Mouse (Mus musculus): ENCODE data around the gene Olfr582. TPM values are rescaled to one million over a fixed set of nuclear protein-coding genes. Genes with fewer than 3 reads are reported as not detected.

Olfr582 gene
- total RNA-seq (2021) = not detected
- long read RNA-seq, experiment 1 = 0 reads
- long read RNA-seq, experiment 2 = 0 reads

DNA sequence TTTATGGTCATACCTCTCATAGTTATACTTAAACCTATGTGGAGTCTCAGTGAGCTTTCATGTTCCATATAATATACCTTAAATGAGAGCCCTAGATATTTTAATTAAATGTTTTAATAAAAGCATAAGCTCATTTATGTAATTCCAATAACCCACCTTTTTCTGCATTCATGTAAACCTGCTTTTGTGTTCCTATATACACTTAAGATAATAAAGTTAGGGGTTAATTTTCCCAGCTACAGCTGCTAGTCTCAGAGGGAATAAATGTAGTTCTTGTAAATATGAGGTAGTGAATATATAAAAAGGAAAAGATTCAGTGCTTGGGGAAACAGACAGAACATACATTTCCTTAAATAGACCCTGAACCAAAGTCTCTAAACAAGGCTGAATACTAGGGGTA lies at the start of gene Olfr582:
Gene Olfr582 (plus strand): TSS at position 301 of the 400 bp plus-strand sequence.
- DNase-seq (ENCODE audit: low spot score in 2 of 2) = no peak

DNA sequence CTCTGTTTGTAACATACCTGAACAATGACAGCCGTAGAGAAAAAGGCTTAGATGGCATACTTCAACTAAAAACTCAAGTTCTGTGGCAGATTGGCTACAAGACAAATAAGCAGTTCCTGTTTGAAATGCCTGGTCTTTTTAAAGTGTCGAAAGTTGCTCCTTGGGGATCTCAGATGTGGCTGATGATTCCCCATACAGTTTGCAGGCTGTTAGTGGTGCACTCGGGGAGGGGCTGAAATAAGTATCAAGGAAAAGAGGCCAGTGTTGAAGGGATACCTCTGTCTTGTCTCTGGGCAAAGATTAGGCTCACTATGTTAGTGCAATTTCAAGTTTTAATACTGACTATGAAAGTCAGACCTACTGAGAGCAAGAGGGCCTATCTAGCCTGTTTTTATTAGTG lies 48.6 kb upstream of the Olfr582 start, which contains the start of gene Olfr578:
Gene Olfr578 (minus strand): TSS at position 101 of the 400 bp plus-strand sequence.
- DNase-seq (ENCODE audit: low spot score in 2 of 2) = no peak

GRCm38 (mm10) chr7:103051000-103051399 lies 13.2 kb downstream of the Olfr582 start, which contains the start of gene Olfr583:
Gene Olfr583 (plus strand): TSS chr7:103051300.
- DNase-seq (ENCODE audit: low spot score in 2 of 2) = no peak

DNA sequence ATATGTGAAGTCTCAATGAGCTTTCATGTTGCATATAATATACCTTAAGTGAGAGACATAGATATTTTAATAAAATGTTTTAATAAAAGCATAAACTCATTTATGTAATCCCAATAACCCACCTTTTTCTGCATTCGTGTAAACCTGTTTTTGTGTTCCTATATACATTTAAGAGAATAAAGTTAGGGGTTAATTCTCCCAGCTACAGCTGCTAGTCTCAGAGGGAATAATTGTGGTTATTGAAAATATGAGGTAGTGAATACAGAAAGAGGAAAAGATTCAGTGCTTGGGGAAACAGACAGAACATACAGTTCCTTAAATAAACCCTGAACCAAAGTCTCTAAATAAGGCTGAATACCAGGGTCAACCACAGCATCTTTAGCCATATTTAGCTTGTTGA lies 43.8 kb downstream of the Olfr582 start, which contains the start of gene Olfr584:
Gene Olfr584 (plus strand): TSS at position 301 of the 400 bp plus-strand sequence.
- no peak for DNase-seq (ENCODE audit: low spot score in 2 of 2)

Other genes with a start within 250 kb of the Olfr582 start
- not detected for gene Olfr564, start 234.5 kb upstream of the Olfr582 start, total RNA-seq (2021)
- gene Olfr566, start 179.3 kb upstream of the Olfr582 start, total RNA-seq (2021) = not detected
- not detected for gene Olfr568, start 160.9 kb upstream of the Olfr582 start, total RNA-seq (2021)
- not detected for gene Olfr569, start 147.1 kb upstream of the Olfr582 start, total RNA-seq (2021)
- not detected for gene Olfr570, start 143.4 kb upstream of the Olfr582 start, total RNA-seq (2021)
- gene Olfr571, start 120.5 kb upstream of the Olfr582 start, total RNA-seq (2021) = not detected
- not detected for gene Olfr572, start 113.6 kb upstream of the Olfr582 start, total RNA-seq (2021)
- gene Olfr573-ps1, start 95.4 kb upstream of the Olfr582 start, total RNA-seq (2021) = not detected
- gene Olfr574, start 89.6 kb upstream of the Olfr582 start, total RNA-seq (2021) = not detected
- gene Olfr575, start 79.2 kb upstream of the Olfr582 start, total RNA-seq (2021) = not detected
- gene Olfr576, start 75.4 kb upstream of the Olfr582 start, total RNA-seq (2021) = not detected
- gene Olfr577, start 62.1 kb upstream of the Olfr582 start, total RNA-seq (2021) = not detected
- gene Olfr578, start 48.7 kb upstream of the Olfr582 start, total RNA-seq (2021) = not detected
- not detected for gene Olfr583, start 13.3 kb downstream of the Olfr582 start, total RNA-seq (2021)
- gene Olfr584, start 43.9 kb downstream of the Olfr582 start, total RNA-seq (2021) = not detected
- not detected for gene Olfr585, start 59.7 kb downstream of the Olfr582 start, total RNA-seq (2021)
- not detected for gene Olfr586, start 87.6 kb downstream of the Olfr582 start, total RNA-seq (2021)
- gene Olfr588-ps1, start 102.9 kb downstream of the Olfr582 start, total RNA-seq (2021) = not detected
- gene Olfr589, start 118.3 kb downstream of the Olfr582 start, total RNA-seq (2021) = not detected
- gene Olfr591, start 140.3 kb downstream of the Olfr582 start, total RNA-seq (2021) = not detected
- not detected for gene Olfr592, start 146.8 kb downstream of the Olfr582 start, total RNA-seq (2021)
- not detected for gene Olfr593, start 173.8 kb downstream of the Olfr582 start, total RNA-seq (2021)
- gene Olfr594, start 179.0 kb downstream of the Olfr582 start, total RNA-seq (2021) = not detected
- gene Usp17ld, start 214.5 kb downstream of the Olfr582 start, total RNA-seq (2021) = not detected